Mouse (Mus musculus): ENCODE results near the gene Timm9.

DNA sequence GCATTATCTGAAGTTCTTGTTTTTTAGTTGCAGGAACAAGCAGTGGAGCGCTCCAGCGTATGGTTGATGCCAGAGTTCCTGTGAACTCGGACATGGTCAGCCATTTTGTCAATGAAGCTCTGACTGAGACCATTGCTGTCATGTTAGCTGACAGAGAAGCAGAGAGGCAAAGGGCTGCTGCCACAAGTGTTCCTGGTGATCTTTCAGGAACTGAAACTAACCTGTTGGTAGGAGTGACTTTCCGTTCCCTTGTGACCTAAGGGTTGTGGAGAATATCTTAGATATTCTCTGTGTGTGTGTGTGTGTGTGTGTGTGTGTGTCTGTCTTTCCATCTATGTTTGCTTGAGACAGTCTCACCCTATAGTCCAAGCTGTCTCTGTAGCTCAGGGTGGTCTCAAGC lies 47.9 kb upstream of the Timm9 start:
- TF ChIP-seq CTCF (IDR thresholded peaks at IDR 0.05; ENCODE audit: low read depth) (no peak), EP300 (optimal IDR thresholded peaks at IDR 0.05) (no peak)

Data from stomach, postnatal 0 days (tissue).